Mouse (Mus musculus): ENCODE measurements around the gene Aoc2.

Aoc2 gene

DNA sequence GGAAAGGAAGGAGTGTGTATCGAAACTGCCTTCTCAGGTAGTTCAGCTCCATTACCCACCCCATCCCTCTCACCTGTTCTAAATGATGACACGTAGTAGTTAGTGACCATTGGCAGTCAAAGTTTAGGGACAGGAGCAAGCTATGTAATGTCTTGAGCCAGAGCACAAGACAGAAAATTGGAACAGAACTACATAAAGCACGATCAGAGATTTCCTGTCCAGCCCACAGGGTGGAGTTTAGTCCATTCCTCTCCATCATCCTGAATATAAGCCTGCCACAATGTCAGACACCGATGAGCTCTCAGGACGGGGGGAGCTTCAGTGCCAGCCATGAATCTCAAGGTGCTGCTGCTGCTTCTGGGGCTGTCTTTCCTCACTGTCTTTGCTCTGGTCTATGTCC is at the start of gene Aoc2:
Gene Aoc2, plus strand, starts transcription at position 301 of the 400 bp plus-strand sequence.
- no peak for DNase-seq (ENCODE audit: low spot score)

DNA sequence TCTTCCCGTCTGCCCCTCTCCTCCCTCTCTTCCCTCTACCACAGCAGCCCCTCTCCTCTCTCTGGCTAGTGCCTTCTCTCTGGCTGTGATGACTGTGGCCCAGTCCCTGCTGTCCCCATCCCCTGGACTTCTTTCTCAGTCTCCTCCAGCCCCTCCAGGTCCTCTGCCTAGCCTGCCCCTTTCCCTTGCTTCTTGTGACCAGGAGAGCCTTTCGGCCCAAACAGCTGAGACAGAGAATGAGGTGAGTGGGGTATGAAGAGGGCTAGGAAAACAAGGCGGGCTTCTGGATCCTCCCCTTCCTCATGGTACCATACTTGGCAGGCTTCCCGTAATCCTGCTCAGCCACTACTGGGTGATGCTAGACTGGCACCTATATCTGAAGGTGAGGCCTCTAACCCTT is 49.6 kb upstream of the Aoc2 start:
- no peak for DNase-seq (ENCODE audit: low spot score)

DNA sequence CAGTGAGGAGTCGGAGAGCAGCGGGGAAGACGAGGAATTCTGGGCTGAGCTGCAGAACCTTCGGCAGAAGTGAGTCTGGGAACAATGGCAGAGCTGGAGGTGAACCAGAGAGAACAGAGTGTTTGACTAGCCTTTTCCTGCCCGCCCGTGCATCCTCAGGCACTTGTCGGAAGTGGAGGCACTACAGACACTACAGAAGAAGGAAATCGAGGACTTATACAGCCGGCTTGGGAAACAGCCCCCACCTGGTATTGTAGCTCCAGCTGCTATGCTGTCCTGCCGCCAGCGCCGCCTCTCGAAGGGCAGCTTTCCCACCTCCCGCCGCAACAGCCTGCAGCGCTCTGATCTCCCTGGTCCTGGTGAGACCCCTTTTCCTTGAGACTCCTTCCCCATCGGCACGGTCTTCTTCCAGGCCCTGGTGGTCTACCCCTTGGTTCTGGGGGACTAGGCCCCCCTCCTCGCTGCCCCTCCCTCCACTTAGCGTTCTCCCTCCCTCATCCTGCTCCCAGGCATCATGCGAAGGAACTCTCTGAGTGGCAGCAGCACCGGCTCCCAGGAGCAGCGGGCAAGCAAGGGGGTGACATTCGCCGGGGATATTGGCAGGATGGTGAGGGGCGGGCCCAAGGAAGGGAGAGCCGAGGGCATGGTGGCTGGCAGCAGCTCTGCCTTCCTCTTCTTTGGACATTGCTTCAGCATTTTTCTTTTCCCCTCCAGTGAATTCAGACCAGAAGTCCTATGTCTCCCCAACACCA is 48.4 kb upstream of the Aoc2 start:
- no peak for DNase-seq (ENCODE audit: low spot score)

DNA sequence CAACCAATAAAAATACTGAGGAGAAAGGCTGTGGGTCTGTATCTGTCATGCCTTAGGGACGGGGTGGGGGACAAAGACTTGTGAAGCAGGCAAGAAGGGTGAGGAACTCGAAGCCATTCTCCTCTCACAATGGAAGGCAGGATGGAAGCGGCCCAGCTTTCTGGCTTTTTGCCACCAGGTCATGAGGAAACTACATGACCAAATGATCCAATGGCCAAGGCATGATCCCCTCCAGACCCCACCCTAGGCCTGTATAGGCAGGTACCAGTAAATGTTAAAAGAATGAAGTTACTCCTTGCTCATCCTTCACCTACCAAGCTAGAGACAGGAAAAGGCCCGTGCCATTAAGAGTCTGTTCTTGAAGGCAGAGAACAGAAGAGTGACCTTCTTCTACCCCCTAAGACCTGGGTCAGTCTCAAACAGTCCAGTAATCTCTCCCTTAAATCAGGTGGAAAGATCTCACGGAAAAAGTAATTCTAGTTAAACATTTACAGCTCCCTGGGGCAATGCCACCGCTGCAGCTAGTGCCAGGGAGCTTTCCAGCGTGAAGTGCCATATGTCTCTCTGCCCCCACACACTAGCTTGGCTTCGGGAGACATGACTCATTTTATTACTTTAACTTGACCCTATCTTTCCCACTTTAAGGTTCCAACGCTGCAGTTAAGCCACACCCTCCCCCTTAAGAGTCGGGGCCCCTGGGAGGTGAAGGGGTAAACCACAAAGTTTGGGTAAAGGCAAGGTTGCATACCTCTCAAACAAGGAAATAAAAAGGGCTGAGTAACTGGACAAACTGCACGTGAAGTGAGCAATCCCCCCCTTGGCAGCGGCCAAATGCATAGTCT is 47.3 kb upstream of the Aoc2 start:
- DNase-seq (ENCODE audit: low spot score), result no peak

DNA sequence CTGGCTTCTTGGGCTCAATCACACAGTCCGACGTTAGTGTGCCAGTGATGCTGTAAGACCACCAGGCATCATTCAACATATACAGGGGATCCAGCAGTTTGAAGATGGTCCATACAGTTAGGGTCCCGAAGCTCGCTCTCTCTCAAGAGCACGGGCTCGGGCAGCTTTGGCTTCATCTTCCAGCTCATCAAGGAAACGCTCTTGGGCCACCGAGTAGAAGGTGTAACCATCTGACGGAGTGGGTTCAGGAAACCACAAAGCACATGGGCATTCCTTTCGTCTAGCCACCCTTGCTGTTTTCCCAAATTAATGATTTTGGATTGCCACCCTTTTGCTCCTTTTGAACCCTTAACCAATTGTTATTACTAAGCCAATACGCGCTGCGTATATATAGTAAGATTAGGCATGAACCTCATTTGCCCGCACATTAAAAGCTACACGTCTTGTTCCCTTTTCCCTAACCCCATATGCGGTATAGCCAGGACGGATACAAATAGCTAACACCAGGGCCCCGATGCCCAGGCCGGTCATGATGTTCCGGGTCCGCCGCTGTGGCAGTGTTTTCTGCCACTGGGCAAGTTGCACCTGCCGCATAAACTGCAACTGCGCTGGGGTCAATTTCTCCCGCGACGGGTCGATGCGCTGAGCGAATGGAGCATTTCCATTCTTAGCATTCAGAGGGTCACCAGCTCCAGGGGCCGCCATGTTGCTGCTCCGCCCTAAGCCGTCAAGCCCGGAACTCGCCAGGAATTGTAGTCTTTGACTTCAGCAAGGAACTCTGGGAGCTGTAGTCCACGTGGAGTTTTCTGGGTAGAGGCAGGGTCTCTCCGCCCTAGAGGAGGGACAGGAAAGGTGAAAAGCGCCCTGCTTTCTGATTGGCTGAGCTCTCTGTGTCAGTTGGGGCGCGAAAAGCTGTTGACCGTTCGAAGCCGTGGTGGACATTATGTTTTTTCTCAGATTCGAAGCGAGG is 46.4 kb upstream of the Aoc2 start, which contains the start of the genes Cntd1 and Coa3:
Gene Cntd1, plus strand, starts transcription at position 790 of the 970 bp plus-strand sequence.
Gene Coa3, minus strand, starts transcription at position 892 of the 970 bp plus-strand sequence.
- peak; percentile 92 for DNase-seq (ENCODE audit: low spot score)

- DNase-seq (ENCODE audit: low spot score), result no peak
Observed at GRCm38 (mm10) chr11:101279193-101279569, 45.7 kb upstream of the Aoc2 start.

- DNase-seq (ENCODE audit: low spot score), result no peak
Observed at GRCm38 (mm10) chr11:101280837-101281236, 44.0 kb upstream of the Aoc2 start.

DNA sequence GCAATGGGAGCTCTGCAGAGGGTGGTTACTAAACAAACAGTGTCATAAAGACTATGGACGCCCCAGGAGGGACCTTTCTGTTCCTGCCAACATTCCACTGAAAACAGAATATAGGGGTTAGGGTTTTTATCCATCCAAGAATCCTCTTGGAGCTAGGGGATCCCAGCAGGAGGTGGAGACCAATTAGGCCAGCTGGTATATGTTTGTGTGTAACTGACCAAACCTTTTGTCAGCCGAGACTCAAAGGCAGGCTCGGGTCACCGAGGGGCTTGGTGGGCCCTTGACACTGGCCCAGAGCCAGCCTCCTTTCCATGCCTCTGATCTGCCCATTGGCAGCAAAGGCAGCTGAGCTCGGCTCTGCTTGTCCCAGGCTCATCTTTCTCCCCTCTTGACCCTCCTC is 42.0 kb upstream of the Aoc2 start:
- DNase-seq (ENCODE audit: low spot score), result no peak

GRCm38 (mm10) chr11:101283805-101284204 is 41.1 kb upstream of the Aoc2 start:
- no peak for DNase-seq (ENCODE audit: low spot score)

GRCm38 (mm10) chr11:101287306-101287705 is 37.6 kb upstream of the Aoc2 start:
- DNase-seq (ENCODE audit: low spot score), result no peak

GRCm38 (mm10) chr11:101291231-101291630 is 33.6 kb upstream of the Aoc2 start:
- no peak for DNase-seq (ENCODE audit: low spot score)

GRCm38 (mm10) chr11:101295191-101295590 is 29.7 kb upstream of the Aoc2 start:
- no peak for DNase-seq (ENCODE audit: low spot score)

DNA sequence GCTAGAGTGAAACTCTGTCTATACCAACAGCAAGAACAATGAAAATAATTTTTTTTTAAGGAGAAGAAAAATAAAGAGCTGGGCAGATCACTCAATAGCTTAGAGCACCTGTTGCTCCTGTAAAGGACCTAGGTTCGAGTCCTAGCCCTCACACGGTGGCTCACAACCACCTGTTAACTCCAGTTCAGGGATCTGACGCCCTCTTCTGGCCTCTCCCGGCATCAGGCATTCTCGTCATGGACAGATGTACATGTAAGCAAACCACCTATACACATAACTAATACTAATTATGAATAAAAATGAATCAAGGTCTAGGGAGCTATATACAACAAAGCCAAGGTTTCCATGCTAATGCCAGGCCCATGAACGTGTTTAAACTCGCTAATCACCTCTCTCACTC is 24.0 kb upstream of the Aoc2 start:
- no peak for DNase-seq (ENCODE audit: low spot score)

- DNase-seq (ENCODE audit: low spot score), result no peak
Observed at GRCm38 (mm10) chr11:101301299-101302003, 23.4 kb upstream of the Aoc2 start.

- peak; percentile 92 for DNase-seq (ENCODE audit: low spot score)
Observed at GRCm38 (mm10) chr11:101302004-101302798, 22.7 kb upstream of the Aoc2 start, which contains the start of gene Becn1. TSS of gene Becn1 (minus strand) at chr11:101302286.

DNA sequence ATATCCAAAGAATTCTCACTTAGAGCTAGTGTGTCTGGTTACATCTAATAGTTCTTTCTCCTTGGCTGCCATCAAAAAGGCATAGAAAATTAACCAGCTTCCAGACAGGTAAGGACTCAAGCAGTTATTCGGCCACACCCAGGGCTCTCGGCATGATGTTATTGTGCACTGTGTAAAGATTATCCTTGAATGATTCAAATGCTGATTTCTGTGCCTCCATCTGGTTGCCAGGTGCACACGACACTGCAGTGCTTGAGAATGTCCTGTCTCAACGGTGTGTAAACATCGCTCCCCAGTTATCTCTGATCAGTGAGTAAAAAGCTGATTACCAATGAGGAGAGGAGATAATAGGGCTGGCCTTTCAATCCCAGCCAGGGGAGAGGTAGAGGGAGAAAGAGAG is 17.1 kb upstream of the Aoc2 start:
- peak; percentile 28 for DNase-seq (ENCODE audit: low spot score)

DNA sequence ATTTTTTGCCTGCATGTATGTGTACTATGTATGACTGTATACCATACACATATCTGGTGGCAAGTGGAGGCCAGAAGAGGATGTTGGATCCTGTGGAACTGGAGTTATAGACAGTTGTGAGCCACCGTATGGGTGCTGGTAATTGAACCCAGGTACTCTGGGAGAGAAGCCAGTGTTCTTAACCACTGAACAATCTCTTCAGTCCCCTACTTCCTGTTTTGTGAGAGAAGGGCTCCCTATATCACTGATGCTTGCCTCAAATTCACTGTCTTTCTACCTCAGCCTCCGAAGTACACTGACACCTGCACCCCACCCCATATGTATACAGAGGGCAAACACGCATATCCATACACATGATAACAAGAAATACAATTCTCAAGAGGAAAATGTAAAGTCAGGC is 13.8 kb upstream of the Aoc2 start:
- DNase-seq (ENCODE audit: low spot score), result no peak

- no peak for DNase-seq (ENCODE audit: low spot score)
Observed at GRCm38 (mm10) chr11:101312150-101312549, 12.7 kb upstream of the Aoc2 start.

DNA sequence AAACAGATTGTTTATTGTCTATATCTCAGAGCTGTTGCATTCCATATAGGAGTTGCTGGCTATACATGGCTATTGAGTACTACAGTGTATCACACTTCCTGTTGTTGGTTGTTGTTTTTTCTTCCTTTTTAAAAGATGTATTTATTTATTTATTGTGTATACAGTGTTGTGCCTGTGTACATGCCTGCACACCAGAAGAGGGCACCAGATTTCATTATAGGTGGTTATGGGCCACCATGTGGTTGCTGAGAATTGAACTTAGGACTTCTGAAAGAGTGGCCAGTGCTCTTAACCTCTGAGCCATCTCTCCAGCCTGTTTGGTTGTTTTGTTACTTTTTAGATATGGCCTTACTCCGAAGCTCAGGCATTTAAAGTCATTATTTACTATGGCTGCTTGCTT is 10.3 kb upstream of the Aoc2 start:
- DNase-seq (ENCODE audit: low spot score), result no peak

DNA sequence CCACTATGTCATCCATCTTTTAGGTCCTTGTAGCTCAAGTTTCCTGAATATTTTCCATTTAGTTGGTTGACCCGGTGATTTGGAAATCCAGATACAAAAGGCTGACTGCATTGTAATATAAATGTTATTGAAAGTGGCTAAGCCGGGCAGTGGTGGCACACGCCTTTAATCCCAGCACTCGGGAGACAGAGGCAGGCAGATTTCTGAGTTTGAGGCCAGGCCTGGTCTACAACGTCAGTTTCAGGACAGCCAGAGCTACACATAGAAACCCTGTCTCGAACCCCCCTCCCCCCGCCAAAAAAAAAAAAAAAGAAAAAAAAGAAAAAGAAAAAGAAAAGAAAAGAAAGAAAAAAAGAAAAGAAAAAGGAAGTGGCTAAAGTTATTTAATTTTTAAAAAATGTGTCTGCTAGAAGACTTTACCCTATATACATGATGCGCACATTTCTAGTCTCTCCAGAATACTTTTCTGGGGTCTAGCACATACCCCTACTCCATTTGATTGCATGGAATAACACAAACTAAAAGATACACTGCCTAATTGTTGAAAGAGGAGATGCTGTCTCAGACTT is 9.7 kb upstream of the Aoc2 start:
- DNase-seq (ENCODE audit: low spot score), result no peak

All from yolk sac, embryonic 10.5 days (tissue).